Mouse (Mus musculus) cerebellum, adult 2 months (tissue): ENCODE measurements around the gene Fbxw7.

ENCODE experiments used
- CTCF ChIP-seq: fragments of 200-500 bp; IDR thresholded peaks from 2 replicates; pipeline ENCODE4 v1.5.1; 2011; ENCODE audit warnings: low read depth, mild to moderate bottlenecking, control low read depth, low read length, moderate library complexity, borderline replicate concordance; ENCODE audit not compliant: insufficient read depth
- POLR2A ChIP-seq: fragments of 200-500 bp; IDR thresholded peaks from 2 replicates; pipeline ENCODE4 v1.6.1; 2011; ENCODE audit warnings: low read length, control low read depth, borderline replicate concordance; ENCODE audit not compliant: insufficient read depth

GRCm38 (mm10) chr3:84944933-84945332, 129.9 kb downstream of the Fbxw7 start:
- TF ChIP-seq POLR2A, result no peak
- no peak for TF ChIP-seq CTCF
